Mouse (Mus musculus) C2C12 (cell line): ENCODE data around the gene Ankdd1a.

Experiments used
- MAX ChIP-seq: IDR thresholded peaks from one replicate; pipeline ENCODE4 v1.6.1; 2011; ENCODE audit warnings: mild to moderate bottlenecking, control low read depth
- USF1 ChIP-seq: IDR thresholded peaks from one replicate; pipeline ENCODE4 v1.6.1; 2011; ENCODE audit warnings: low read depth, mild to moderate bottlenecking, control low read depth, moderate library complexity

GRCm38 (mm10) chr9:65546413-65546695 is 26.4 kb upstream of the Ankdd1a start:
- no peak for TF ChIP-seq USF1
- no peak for TF ChIP-seq MAX
